Mouse (Mus musculus) small intestine, adult 2 months (tissue): ENCODE data around the gene Tmem186. TPM values are rescaled to one million over a fixed set of nuclear protein-coding genes. Genes with fewer than 3 reads are reported as not detected.

ENCODE experiments used
- H3K27ac ChIP-seq: fragments of 200-500 bp; 2 replicates; pipeline ENCODE4 v1.5.1; 2012; ENCODE audit warnings: low read depth, low read length, control low read depth, inconsistent platforms; ENCODE audit not compliant: insufficient read depth
- H3K27me3 ChIP-seq: fragments of 200-500 bp; 2 replicates; pipeline ENCODE4 v1.6.1; 2012; ENCODE audit warnings: mild to moderate bottlenecking, moderate library complexity, low read length, inconsistent platforms; ENCODE audit not compliant: control insufficient read depth, insufficient read depth
- H3K36me3 ChIP-seq: fragments of 200-500 bp; 2 replicates; pipeline ENCODE4 v1.6.1; 2012; ENCODE audit warnings: mild to moderate bottlenecking, low read length, control low read depth, inconsistent platforms; ENCODE audit not compliant: control insufficient read depth, insufficient read depth
- H3K4me1 ChIP-seq: fragments of 200-500 bp; 2 replicates; pipeline ENCODE4 v1.6.1; 2012; ENCODE audit warnings: low read length, inconsistent platforms, mixed read lengths; ENCODE audit not compliant: control insufficient read depth, insufficient read depth, insufficient read length
- H3K4me3 ChIP-seq: fragments of 200-500 bp; 2 replicates; pipeline ENCODE4 v1.5.1; 2012; ENCODE audit warnings: low read depth, mild to moderate bottlenecking, control low read depth, inconsistent platforms, low read length, moderate library complexity
- CTCF ChIP-seq: fragments of 200-500 bp; IDR thresholded peaks from 2 replicates; pipeline ENCODE4 v1.5.1; 2012; ENCODE audit warnings: low read depth, mild to moderate bottlenecking, control low read depth, inconsistent platforms, low read length, moderate library complexity, mixed read lengths; ENCODE audit not compliant: insufficient replicate concordance, insufficient read length; ENCODE audit errors: extremely low read depth
- POLR2A ChIP-seq: fragments of 200-500 bp; IDR thresholded peaks from 2 replicates; pipeline ENCODE4 v1.6.1; 2012; ENCODE audit warnings: low read depth, mild to moderate bottlenecking, control low read depth, inconsistent platforms, low read length, moderate library complexity
- WGBS: fragments of 180-500 bp; shearing (Covaris S2); methylation state at CpG from one replicate; pipeline ENCODE4 v1.1.7; 2018; 5-methylcytosine and 5-hydroxymethylcytosine counted together
- polyA plus RNA-seq: library from polyadenylated mRNA; depleted of rRNA; stranded (reverse); fragments of >200 nt; gene quantifications from 2 replicates; pipeline ENCODE4 v1.2.3, GENCODE M21; 2012

Tmem186 gene
- polyA plus RNA-seq, 1 experiment = 8.6 TPM

DNA sequence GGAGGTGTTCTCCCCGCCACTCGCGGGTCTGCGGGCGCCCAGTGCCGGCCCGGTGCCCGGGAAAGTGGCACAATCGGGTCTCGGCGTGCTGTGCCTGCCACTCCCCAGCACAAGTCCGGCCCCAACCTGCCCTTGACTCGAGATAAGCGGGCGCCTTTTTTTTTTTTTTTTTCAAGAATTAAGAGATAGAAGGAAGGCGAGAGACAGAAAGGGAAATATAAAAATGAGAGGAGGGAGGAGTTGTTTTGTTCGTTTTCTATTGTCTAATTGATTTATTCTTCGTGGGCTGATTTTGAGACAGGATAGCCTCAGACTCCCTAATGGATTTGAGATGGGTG is 34.8 kb upstream of the Tmem186 start:
- TF ChIP-seq CTCF (no peak), POLR2A (no peak)
- Histone ChIP-seq H3K36me3 (no peaks in the 10 kb centered on the region), H3K27ac (0 out of 2 replicates have a peak overlapping the region, but pooled peaks have one; percentile 2), H3K4me1 (peaks cover 14% of the 10 kb centered on the region), H3K4me3 (peak overlapping the region; percentile 81), H3K27me3 (no peaks in the 10 kb centered on the region)
- WGBS = under 1% methylated on average over 18 of the region's 18 CpGs

- H3K36me3 ChIP-seq = no peaks in the 10 kb centered on the region
- H3K27me3 ChIP-seq = no peaks in the 10 kb centered on the region
- peaks cover 17% of the 10 kb centered on the region for H3K4me1 ChIP-seq
- no peak for TF ChIP-seq CTCF
- TF ChIP-seq POLR2A = peak; percentile 86
- under 1% methylated on average over 67 of the region's 67 CpGs for WGBS
- peak within 1 kb of the TSS; percentile 84 for H3K27ac ChIP-seq
- peak within 1 kb of the TSS; percentile 81 for H3K4me3 ChIP-seq
Observed at GRCm38 (mm10) chr16:8671551-8672349, 34.2 kb upstream of the Tmem186 start, which contains the start of gene Carhsp1. Gene Carhsp1, minus strand, starts transcription at chr16:8672155.

DNA sequence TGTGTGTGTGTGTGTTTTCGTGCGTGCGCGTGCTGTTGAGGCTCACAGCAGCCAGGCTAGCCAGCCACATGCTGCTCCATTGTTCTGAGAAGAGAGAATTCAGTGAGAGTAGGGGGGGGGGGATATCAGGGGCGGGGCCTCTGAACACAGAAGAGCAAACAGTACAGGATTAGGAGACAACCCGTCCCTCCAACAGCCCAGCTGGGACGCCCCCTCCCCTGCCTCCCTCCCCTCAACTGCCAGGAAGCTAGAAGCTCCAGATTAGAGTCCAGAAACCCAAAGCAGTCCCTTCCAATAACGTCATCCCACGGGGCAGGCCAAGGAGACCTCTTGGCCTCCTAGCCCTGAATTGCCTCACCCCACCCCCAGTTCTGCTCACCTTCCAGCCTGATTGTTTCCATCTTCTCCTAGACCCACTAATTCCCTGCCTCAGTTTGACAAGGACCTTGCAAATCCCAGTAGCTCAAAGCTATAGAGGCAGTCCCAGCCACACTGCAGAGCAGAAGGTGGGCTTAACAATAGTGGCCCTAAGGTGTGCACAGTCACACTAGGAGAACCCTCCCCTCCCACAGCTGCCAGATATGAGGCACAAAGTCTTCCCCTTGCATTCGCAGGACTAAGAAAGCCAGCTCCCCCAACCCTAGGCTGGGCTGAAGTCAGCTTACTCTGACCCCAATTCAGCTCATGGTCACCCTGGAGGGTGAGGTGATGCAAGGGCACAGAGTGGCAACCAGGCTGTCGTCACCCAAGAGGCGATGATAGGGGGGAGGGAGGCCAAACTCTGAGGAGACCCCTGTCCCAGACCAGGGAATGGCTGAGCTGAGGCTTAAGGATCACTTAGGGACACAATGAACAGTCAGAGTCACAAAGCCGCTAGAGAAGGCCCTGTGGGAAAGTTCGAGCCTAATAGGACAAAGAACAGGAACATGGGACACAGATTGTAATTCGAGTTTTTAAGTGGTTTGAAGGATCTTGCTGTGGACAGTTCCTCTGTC is 32.8 kb upstream of the Tmem186 start:
- peak overlapping the region; percentile 24 for H3K4me3 ChIP-seq
- no peaks in the 10 kb centered on the region for H3K27me3 ChIP-seq
- WGBS = 19% methylated on average over 15 of the region's 15 CpGs
- TF ChIP-seq POLR2A = no peak
- no peak for TF ChIP-seq CTCF
- no peak overlapping the region for H3K27ac ChIP-seq
- peaks cover 24% of the 10 kb centered on the region for H3K4me1 ChIP-seq
- H3K36me3 ChIP-seq = no peaks in the 10 kb centered on the region

DNA sequence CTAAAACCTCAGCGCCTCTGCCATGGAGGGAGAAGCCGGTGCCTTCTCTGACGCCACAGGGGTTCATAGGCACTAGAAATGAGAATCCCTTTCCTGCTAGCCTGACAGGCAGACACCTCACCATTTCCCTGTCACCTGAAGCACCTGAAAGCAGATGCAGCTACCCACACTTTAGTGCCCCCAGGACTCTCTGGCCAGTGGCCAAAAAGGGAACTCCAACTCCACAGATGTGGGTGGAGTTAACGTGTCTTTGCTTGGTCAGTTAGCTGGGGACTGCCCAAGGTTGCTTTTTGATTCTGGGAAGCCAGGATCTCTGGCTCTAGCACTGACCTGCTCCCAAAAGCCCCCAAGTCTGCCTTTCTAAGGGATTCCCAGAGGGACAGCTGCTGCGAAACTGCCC is 31.9 kb upstream of the Tmem186 start:
- Histone ChIP-seq H3K4me3 (no peak overlapping the region), H3K27me3 (no peaks in the 10 kb centered on the region), H3K36me3 (no peaks in the 10 kb centered on the region), H3K4me1 (peaks cover 24% of the 10 kb centered on the region), H3K27ac (no peak overlapping the region)
- WGBS = 74% methylated on average over 5 of the region's 5 CpGs
- TF ChIP-seq POLR2A = no peak
- no peak for TF ChIP-seq CTCF

GRCm38 (mm10) chr16:8668386-8668785 is 30.9 kb upstream of the Tmem186 start:
- 86% methylated on average over 2 of the region's 2 CpGs for WGBS
- TF ChIP-seq CTCF = no peak
- TF ChIP-seq POLR2A = no peak
- Histone ChIP-seq H3K4me3 (no peak overlapping the region), H3K4me1 (peaks cover 24% of the 10 kb centered on the region), H3K27ac (no peak overlapping the region), H3K36me3 (peaks cover 3% of the 10 kb centered on the region; the same call in 1 of the 2 replicates), H3K27me3 (no peaks in the 10 kb centered on the region)

GRCm38 (mm10) chr16:8667814-8668213 is 30.3 kb upstream of the Tmem186 start:
- Histone ChIP-seq H3K27ac (peak overlapping the region; percentile 7; the same call in 1 of the 2 replicates), H3K27me3 (no peaks in the 10 kb centered on the region), H3K36me3 (peaks cover 7% of the 10 kb centered on the region), H3K4me1 (peaks cover 24% of the 10 kb centered on the region), H3K4me3 (no peak overlapping the region)
- WGBS = 58% methylated on average over 4 of the region's 4 CpGs
- no peak for TF ChIP-seq POLR2A
- TF ChIP-seq CTCF = no peak
